Mouse (Mus musculus) 416B (cell line): ENCODE measurements at regions not wholly inside any gene's neighbourhood (a gene's known extent, or its start where the extent isn't known, plus 50 kb on each side); places are given as distances from the start of the nearest gene placed in this dataset.

Experiments
- DNase-seq: peaks from one replicate; pipeline ENCODE4 v3.0.0; 2011; ENCODE audit warnings: low read depth

DNA sequence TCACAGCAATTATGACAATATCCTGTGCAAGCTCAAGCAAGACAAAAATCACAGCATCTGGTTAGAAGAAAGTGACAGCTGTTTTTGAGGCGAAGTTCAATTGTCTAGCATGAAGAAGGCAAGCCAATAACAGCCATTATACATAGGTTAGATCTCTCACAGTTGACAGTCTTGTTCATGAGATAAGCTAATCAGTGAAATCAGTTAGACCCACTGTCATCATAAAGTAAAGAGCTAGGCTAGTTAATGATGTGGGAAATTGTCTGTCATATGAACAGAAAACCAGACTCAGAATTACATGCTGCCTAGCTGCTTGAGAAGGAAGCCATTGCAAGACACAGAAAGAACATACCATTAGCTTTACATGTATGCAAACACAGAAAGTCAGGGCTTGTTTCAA is 470.2 kb upstream of the 5930422O12Rik start:
- DNase-seq, result no peak

DNA sequence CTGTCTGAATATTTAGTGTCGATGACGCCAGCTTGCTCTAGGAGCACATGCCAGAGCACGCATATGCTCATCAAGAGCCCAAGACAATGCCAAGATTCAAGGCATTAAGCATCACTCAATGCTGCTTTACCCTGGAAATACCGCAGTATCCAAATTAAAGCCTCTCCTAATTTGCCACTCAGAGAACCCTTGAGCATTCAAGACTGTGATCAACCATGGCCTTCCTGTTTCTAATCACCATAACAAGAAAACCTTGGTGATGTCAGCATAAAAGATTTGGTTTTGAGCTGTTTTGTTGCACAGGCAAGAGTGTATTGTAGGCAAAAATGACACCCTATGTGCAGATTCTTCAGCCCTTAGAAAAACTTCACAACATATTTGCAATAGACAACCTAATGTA is 469.7 kb upstream of the 5930422O12Rik start:
- no peak for DNase-seq

- DNase-seq, result no peak
Observed at GRCm38 (mm10) chr8:32959326-32960064, 469.0 kb upstream of the 5930422O12Rik start.

- no peak for DNase-seq
Observed at GRCm38 (mm10) chr8:32990216-32990615, 438.3 kb upstream of the 5930422O12Rik start.

- DNase-seq, result no peak
Observed at GRCm38 (mm10) chr8:33003967-33004564, 424.4 kb upstream of the 5930422O12Rik start.

- no peak for DNase-seq
Observed at GRCm38 (mm10) chr8:33004570-33004969, 423.9 kb upstream of the 5930422O12Rik start.

- DNase-seq, result no peak
Observed at GRCm38 (mm10) chr8:33010106-33010505, 418.4 kb upstream of the 5930422O12Rik start.

DNA sequence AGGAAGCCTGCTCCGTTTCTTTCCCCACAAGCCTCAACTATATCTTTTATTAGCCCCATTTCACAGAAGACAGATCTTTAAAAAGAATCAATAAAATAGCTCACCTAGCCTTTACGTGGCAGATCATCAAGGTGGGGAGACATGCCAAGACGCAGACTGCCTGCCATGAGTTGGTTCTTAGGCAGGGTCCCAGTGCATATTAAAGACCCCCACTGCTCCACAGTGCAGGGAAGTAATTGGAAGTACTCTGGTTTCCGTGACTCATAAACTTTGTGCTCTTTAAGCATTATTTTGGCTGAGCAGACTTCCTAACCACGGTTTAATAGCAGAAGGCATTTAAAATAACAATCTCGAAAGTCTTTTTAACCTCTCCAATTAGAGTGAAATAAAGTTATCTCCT is 415.7 kb upstream of the 5930422O12Rik start:
- DNase-seq, result no peak

- DNase-seq, result peak; percentile 4
Observed at GRCm38 (mm10) chr8:33015861-33016260, 412.6 kb upstream of the 5930422O12Rik start.

- DNase-seq, result no peak
Observed at GRCm38 (mm10) chr8:33026973-33027372, 401.5 kb upstream of the 5930422O12Rik start.

DNA sequence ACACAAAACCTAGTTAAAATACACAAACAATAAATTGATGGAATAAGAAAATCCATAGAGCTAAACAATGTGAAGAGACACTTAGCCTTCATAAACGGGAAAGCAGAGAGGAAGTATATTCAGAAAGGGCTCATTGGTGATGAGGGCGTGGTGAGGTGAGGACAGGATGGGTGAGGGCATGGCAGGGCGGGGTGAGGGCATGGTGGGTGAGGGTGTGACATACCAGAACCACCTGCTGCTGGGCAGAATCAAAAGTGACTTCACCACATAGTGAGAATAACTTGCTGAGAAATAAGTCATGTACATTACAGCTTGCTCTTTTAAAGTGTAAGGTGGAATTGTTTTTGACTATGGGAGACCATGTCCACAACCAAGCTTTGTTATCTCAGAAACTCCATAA is 399.1 kb upstream of the 5930422O12Rik start:
- no peak for DNase-seq

GRCm38 (mm10) chr8:33052017-33052416 is 376.5 kb upstream of the 5930422O12Rik start:
- no peak for DNase-seq

DNA sequence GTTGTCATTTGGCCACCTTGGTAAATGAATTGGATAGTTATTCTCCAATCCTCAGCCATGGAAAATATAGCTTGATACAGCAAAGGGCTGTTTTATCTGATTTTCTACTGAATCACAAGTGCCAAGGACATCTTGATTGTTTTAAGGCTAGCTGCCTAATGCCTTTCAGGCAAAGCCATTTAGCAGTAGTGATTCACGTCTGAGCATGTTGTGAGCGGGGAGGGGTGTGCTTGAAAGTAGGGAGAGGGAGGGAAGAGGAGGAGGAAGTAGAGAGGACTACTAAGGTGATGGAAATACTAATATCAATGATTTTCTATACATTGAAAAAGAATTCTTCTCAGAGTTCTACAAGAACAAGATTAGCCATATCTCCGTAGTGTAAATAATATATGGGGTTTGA is 362.9 kb upstream of the 5930422O12Rik start:
- no peak for DNase-seq

DNA sequence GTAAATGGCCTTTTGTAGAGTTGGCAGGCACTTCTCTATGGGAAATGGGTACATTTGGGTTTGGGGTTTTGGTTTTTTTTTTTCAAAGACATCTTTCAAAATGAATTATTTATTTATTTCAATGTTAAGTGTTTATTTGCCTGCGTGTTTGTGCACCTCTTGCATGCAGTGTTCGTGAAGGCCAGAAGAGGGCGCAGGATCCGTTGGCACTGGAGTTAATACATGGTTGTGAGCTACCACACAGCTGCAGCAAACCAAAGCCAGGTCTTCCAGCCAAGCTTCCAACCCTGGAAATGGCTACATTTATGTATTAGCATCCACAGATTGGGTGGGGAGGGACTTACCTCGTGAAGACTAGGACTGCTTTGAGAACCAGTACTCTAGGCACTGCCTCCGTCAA is 362.3 kb upstream of the 5930422O12Rik start:
- DNase-seq, result no peak

- DNase-seq, result no peak
Observed at GRCm38 (mm10) chr8:33067453-33068039, 361.0 kb upstream of the 5930422O12Rik start.

DNA sequence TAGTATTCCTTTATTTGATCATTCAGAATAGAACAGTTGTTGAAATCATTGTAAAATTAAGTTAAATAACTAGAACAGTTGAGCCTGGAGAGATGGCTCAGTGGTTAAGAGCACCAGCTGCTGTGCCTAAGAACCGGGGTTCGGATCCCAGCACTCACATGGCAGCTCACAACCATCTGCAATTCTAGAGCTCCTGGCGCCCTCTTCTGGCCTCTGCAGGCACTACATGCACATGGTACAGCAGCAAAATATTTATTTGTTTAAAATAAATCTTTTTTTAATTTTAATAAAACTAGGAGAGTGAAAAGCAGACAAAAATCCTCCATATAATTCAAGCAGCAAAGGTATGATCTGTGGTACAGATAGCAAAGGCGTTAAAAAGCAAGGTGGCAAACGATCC is 360.0 kb upstream of the 5930422O12Rik start:
- no peak for DNase-seq

GRCm38 (mm10) chr8:33075186-33075585 is 353.3 kb upstream of the 5930422O12Rik start:
- no peak for DNase-seq

DNA sequence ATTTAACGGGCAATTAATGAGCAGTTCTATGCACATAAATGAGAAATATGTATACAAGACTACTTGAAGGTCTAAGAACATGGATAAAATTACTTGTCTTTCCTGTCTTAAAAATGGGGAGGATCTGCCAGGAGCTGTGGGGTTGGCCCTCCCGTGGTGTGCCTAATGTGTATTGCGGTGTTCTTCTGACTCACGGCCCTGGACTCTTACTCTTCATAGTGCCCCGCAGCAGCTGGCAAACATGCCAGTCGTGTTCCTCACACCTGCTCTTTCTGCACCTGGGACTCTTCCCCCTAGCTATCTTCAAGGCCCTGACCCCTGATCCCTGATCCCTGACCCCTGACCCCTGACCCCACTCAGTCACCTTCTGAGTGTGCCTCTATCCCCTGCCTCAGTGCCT is 352.3 kb upstream of the 5930422O12Rik start:
- no peak for DNase-seq

DNA sequence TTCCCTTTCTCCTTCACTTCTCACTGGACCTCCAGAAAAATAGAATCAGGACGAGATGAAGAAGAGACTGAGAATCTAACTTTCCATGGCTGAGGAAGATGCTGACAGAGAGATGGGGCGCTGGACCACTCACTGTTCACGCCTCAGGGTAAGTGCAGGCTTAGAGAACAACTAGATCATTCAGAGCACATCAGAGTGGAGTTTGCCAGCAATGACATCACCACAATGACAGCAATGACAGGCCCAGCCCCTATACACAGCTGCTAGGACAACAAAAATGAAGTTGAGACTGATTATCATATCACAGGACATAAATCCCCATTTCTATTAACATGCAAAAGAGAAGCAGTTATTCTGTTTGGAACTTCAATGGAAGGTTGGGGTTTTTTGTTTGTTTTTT is 350.4 kb upstream of the 5930422O12Rik start:
- no peak for DNase-seq

- DNase-seq, result no peak
Observed at GRCm38 (mm10) chr8:33079867-33080585, 348.5 kb upstream of the 5930422O12Rik start.

DNA sequence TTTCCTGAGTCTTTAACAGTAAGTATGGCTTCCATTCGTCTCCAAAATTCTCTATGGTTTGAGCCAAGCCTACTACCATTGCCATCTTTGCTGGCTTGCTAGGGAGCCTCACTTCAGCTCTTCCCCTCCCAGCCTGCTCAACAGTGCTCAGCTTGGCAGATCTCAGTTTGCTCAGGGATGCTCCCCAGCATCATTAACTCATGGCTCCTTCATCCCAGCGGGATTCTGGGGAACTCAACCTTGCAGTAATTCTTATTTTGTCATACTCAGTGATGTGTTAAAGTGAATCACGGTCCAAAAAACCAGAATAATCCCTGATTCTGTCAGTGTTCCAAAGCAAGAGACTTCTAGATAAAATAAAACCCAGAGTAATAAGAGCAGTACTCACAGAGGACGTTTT is 346.6 kb upstream of the 5930422O12Rik start:
- no peak for DNase-seq

DNA sequence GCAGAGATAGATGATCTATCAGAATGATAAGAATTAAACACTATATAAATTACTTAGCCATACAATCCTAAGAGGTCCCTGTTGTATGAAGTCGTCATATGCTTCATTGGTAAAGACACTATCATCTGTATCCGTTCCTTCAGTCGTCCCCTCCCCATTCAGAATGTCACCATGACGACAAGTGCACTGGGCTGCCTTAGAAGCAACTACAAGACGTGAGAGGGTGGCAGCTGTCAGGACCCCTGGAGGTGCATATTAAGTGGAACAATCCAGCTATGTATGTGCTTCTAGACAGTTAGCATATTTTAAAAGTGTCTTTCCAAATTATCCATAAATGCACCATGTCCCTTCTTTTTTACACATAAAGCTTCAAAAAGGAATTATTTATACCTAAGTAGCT is 343.0 kb upstream of the 5930422O12Rik start:
- no peak for DNase-seq

DNA sequence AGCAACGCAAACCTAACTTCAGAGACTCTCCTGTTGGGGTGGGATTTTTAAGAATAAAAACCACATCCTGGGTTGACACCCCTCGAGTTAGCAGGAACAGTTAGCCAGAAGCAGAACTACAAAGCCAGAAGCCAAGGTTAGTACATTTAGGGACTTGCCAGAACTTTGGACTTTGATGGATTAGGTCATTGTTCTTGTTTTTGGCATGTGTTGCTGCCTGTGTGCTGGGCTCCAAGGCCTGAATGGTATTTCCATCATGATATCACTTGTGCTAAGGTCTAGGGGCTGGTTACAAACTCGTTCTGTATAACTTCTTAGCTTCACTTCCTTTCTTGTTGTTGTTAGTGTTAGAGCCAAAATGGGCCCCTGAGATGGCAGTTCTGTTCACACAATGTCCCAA is 338.8 kb upstream of the 5930422O12Rik start:
- DNase-seq, result no peak
